Mouse (Mus musculus): Measurements from ENCODE around the gene Prss53. TPM values are rescaled to one million over a fixed set of nuclear protein-coding genes. Genes with fewer than 3 reads are reported as not detected.

Prss53 gene
- 0.58 TPM in 1 of 2 replicates, not detected in the other for total RNA-seq (2014; fragmentation: Nextera tagmentation)
- total RNA-seq (2017), result 0.29 and 0.38 TPM in 2 replicates
- polyA plus RNA-seq (2012), result 0.76 and 0.80 TPM in 2 replicates

DNA sequence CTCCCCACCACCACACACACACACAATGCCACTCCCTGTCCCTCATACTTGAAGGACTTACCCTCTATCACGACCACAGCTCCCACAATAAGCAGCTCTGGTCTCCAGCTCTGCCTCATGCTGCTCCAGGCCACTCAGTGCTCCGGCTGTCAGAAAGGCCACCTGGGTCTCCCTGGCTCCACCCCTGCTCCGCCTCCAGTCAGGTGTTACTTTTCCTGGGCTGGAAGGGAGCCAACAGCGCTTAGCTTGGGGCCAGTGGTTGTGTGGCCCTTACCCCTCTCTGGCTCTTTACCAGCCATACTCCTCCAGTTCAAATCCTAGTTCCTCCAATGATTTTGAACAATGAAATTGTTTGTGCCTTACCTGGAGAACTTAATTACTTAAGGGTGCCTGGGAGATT lies at the start of gene Prss53:
Prss53 (minus strand) TSS at position 173 of the 400 bp plus-strand sequence.
- ATAC-seq (ENCODE audit: extremely low read depth, insufficient number of reproducible peaks, low FRiP score, poor library complexity, severe bottlenecking) (no peak), DNase-seq (ENCODE audit: low spot score) (no peak)
- H3K36me3 ChIP-seq (replicated peaks), result peaks cover 87% of the 10 kb centered on the region
- H3K9me3 ChIP-seq (replicated peaks), result no peaks in the 10 kb centered on the region
- no peaks in the 10 kb centered on the region for H3K27me3 ChIP-seq (ENCODE audit: insufficient read depth, low read length)
- H3K4me1 ChIP-seq (ENCODE audit: insufficient read depth, low read depth, low read length), result peaks cover 54% of the 10 kb centered on the region
- TF ChIP-seq CTCF (IDR thresholded peaks at IDR 0.05; ENCODE audit: low read depth, low read length) (no peak), GATA2 (IDR thresholded peaks at IDR 0.05; ENCODE audit: borderline replicate concordance, low read depth, low read length) (no peak), GATA1 (IDR thresholded peaks at IDR 0.05; ENCODE audit: borderline replicate concordance, low read length) (no peak), TAL1 (conservative IDR thresholded peaks at IDR 0.05; ENCODE audit: low read depth, low read length) (no peak), POLR2AphosphoS5 (IDR thresholded peaks at IDR 0.05; ENCODE audit: insufficient replicate concordance, low read depth, low read length) (no peak)
- no peak within 1 kb of the TSS for H3K4me3 ChIP-seq (ENCODE audit: low read depth, low read length)

DNA sequence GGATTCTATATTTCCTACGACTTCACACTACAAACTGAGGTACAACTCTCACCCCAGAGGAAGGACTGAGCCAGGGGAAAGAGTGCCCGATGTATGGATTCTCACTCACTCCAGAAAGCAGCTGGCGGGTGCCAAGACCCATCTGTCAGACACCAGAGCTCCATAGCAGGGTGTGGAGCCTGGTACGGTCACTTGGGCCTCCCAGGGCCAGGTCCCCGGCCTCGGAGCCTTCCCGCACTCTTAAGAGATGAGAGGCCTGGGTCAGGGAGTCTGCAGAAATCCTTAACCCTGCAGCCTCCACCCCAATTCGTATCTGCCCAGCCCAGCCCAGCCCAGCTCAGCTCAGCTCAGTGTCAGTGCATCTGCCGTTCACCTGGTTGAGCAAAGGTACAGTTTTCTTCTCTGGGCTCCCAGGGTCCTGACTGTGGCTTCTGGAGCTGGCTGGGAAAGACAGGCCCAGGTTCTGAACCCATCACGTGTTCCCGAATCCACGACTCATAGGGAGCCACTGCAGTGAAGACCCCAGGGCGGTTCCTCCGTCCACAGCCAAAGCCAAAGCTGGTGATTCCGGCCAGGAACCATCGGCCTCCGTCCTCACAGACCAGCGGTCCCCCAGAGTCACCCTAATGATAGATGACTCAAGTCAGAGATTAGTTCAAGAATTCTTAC lies 45.6 kb upstream of the Prss53 start:
- DNase-seq (ENCODE audit: low spot score) (no peak), ATAC-seq (ENCODE audit: extremely low read depth, insufficient number of reproducible peaks, low FRiP score, poor library complexity, severe bottlenecking) (no peak)
- peaks cover 34% of the 10 kb centered on the region for H3K4me1 ChIP-seq (ENCODE audit: insufficient read depth, low read depth, low read length)
- H3K27me3 ChIP-seq (ENCODE audit: insufficient read depth, low read length), result peaks cover 18% of the 10 kb centered on the region
- H3K36me3 ChIP-seq (replicated peaks), result no peaks in the 10 kb centered on the region
- no peaks in the 10 kb centered on the region for H3K9me3 ChIP-seq (replicated peaks)
- H3K4me3 ChIP-seq (ENCODE audit: low read depth, low read length), result peak overlapping the region; percentile 88
- TF ChIP-seq GATA1 (IDR thresholded peaks at IDR 0.05; ENCODE audit: borderline replicate concordance, low read length) (no peak), GATA2 (IDR thresholded peaks at IDR 0.05; ENCODE audit: borderline replicate concordance, low read depth, low read length) (no peak), POLR2AphosphoS5 (IDR thresholded peaks at IDR 0.05; ENCODE audit: insufficient replicate concordance, low read depth, low read length) (no peak), CTCF (IDR thresholded peaks at IDR 0.05; ENCODE audit: low read depth, low read length) (no peak), TAL1 (conservative IDR thresholded peaks at IDR 0.05; ENCODE audit: low read depth, low read length) (no peak)

DNA sequence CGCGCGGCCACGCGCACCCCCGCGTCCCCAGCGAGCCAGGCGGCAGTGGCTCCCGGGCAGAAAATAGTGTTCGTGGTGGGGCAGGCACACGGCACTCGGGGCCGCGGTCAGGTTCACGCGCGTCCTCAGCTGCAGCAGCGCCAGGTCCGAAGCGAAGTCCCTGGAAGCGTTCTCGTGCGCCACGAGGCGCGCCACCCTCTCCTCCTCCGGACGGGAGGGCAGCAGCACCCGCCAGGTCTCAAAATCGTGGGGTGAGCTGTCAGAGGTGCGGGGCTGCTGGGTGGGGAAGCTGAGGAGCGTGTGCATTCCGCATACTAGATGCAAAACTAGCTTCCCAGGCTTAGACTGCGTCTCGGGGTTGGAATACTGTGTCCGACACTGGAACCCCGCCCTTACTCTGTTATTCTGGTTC lies 45.0 kb upstream of the Prss53 start:
- peaks cover 34% of the 10 kb centered on the region for H3K4me1 ChIP-seq (ENCODE audit: insufficient read depth, low read depth, low read length)
- peak overlapping the region; percentile 88 for H3K4me3 ChIP-seq (ENCODE audit: low read depth, low read length)
- no peaks in the 10 kb centered on the region for H3K36me3 ChIP-seq (replicated peaks)
- H3K9me3 ChIP-seq (replicated peaks), result no peaks in the 10 kb centered on the region
- H3K27me3 ChIP-seq (ENCODE audit: insufficient read depth, low read length), result peaks cover 13% of the 10 kb centered on the region
- DNase-seq (ENCODE audit: low spot score) (peak; percentile 53), ATAC-seq (ENCODE audit: extremely low read depth, insufficient number of reproducible peaks, low FRiP score, poor library complexity, severe bottlenecking) (no peak)
- TF ChIP-seq GATA2 (IDR thresholded peaks at IDR 0.05; ENCODE audit: borderline replicate concordance, low read depth, low read length) (no peak), TAL1 (conservative IDR thresholded peaks at IDR 0.05; ENCODE audit: low read depth, low read length) (no peak), POLR2AphosphoS5 (IDR thresholded peaks at IDR 0.05; ENCODE audit: insufficient replicate concordance, low read depth, low read length) (no peak), GATA1 (IDR thresholded peaks at IDR 0.05; ENCODE audit: borderline replicate concordance, low read length) (no peak), CTCF (IDR thresholded peaks at IDR 0.05; ENCODE audit: low read depth, low read length) (no peak)

DNA sequence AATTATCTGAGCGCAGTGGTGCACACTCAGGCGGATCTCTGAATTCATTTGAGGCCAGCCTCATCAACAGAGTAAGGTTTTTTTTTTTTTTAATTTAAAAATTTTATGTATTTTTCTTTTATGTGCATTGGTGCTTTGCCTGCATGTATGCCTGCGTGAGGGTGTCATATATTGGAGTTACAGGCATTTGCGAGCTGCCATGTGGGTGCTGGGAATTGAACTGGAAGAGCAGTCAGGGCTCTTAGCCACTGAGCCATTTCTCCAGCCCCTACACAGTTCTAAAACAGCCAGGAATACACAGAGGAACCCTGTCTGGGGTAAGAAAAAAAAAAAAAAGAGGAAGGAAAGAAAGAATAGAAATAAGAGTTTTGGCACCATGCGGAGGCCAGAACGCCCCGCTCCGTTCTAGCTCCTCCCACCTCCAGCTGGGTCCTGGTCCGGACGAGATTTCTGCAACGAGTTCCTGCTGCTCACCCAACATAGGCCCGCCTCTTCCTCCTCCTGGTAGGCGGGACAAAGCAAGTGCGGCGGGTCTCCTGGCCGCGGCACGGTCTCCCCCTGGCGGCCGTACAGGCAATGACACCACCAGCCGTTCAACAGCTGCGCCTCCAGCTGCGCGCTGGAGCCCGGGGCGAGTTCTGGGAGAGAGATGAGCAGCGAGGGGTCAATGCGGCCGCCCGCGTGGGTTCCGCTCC lies 44.4 kb upstream of the Prss53 start:
- TF ChIP-seq GATA1 (IDR thresholded peaks at IDR 0.05; ENCODE audit: borderline replicate concordance, low read length), result no peak
- peak; percentile 88 for TF ChIP-seq CTCF (IDR thresholded peaks at IDR 0.05; ENCODE audit: low read depth, low read length)
- TF ChIP-seq TAL1 (conservative IDR thresholded peaks at IDR 0.05; ENCODE audit: low read depth, low read length), result no peak
- TF ChIP-seq GATA2 (IDR thresholded peaks at IDR 0.05; ENCODE audit: borderline replicate concordance, low read depth, low read length), result no peak
- Histone ChIP-seq H3K4me1 (ENCODE audit: insufficient read depth, low read depth, low read length) (peaks cover 36% of the 10 kb centered on the region), H3K4me3 (ENCODE audit: low read depth, low read length) (peak overlapping the region; percentile 88), H3K27me3 (ENCODE audit: insufficient read depth, low read length) (peaks cover 12% of the 10 kb centered on the region), H3K9me3 (replicated peaks) (no peaks in the 10 kb centered on the region), H3K36me3 (replicated peaks) (no peaks in the 10 kb centered on the region)
- peak; percentile 99 for DNase-seq (ENCODE audit: low spot score)
- peak; percentile 99 for ATAC-seq (ENCODE audit: extremely low read depth, insufficient number of reproducible peaks, low FRiP score, poor library complexity, severe bottlenecking)

DNA sequence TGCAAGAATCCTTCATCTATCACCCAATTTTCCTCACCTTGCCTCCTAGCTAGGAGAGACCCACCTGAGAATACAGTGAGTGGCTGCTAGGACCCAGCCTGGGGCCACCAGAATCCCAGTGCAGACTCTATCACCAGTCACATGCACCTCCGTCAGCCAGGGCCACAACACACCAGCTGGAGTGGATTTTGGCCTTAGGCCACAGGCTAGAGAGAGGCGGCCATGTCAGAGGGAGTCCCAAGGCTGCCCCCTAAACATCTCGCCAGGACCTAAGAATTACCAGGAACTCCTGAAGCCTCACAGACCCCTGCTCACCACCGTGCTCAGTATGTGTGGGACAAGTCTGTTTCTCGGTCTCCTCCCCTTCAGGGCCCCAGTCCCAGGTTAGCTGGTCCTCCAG lies 43.3 kb upstream of the Prss53 start:
- Histone ChIP-seq H3K27me3 (ENCODE audit: insufficient read depth, low read length) (peaks cover 18% of the 10 kb centered on the region), H3K4me3 (ENCODE audit: low read depth, low read length) (no peak overlapping the region), H3K9me3 (replicated peaks) (no peaks in the 10 kb centered on the region), H3K36me3 (replicated peaks) (no peaks in the 10 kb centered on the region), H3K4me1 (ENCODE audit: insufficient read depth, low read depth, low read length) (peaks cover 44% of the 10 kb centered on the region)
- DNase-seq (ENCODE audit: low spot score) (no peak), ATAC-seq (ENCODE audit: extremely low read depth, insufficient number of reproducible peaks, low FRiP score, poor library complexity, severe bottlenecking) (no peak)
- TF ChIP-seq TAL1 (conservative IDR thresholded peaks at IDR 0.05; ENCODE audit: low read depth, low read length) (no peak), CTCF (IDR thresholded peaks at IDR 0.05; ENCODE audit: low read depth, low read length) (no peak), GATA1 (IDR thresholded peaks at IDR 0.05; ENCODE audit: borderline replicate concordance, low read length) (no peak), POLR2AphosphoS5 (IDR thresholded peaks at IDR 0.05; ENCODE audit: insufficient replicate concordance, low read depth, low read length) (no peak), GATA2 (IDR thresholded peaks at IDR 0.05; ENCODE audit: borderline replicate concordance, low read depth, low read length) (no peak)
